Mouse (Mus musculus) G1E (cell line): ENCODE results near the gene Nr5a1. TPM values are rescaled to one million over a fixed set of nuclear protein-coding genes. Genes with fewer than 3 reads are reported as not detected.
A peak's percentile ranks its signal among the peaks of the same experiment; 100 is the strongest.

Source experiments
- ATAC-seq: 2 replicates; pipeline ENCODE4 v1.8.0; 2016; ENCODE audit warnings: mild to moderate bottlenecking; ENCODE audit not compliant: insufficient number of reproducible peaks, poor library complexity, low FRiP score, severe bottlenecking; ENCODE audit errors: extremely low read depth
- DNase-seq: peaks from one replicate; pipeline ENCODE4 v3.0.0; 2012; ENCODE audit warnings: low spot score
- H3K27me3 ChIP-seq: 2 replicates; pipeline ENCODE4 v1.6.1; 2012; ENCODE audit warnings: mild to moderate bottlenecking, low read length, inconsistent platforms; ENCODE audit not compliant: insufficient read depth
- H3K36me3 ChIP-seq: replicated peaks from 2 replicates; pipeline ENCODE3; 2012; ENCODE audit warnings: mild to moderate bottlenecking, inconsistent platforms
- H3K4me1 ChIP-seq: 2 replicates; pipeline ENCODE4 v1.6.1; 2012; ENCODE audit warnings: low read depth, low read length, inconsistent platforms, mixed read lengths; ENCODE audit not compliant: insufficient read depth
- H3K4me3 ChIP-seq: 2 replicates; pipeline ENCODE4 v1.5.1; 2012; ENCODE audit warnings: low read depth, mild to moderate bottlenecking, inconsistent platforms, low read length, moderate library complexity, mixed read lengths
- H3K9me3 ChIP-seq: replicated peaks from 2 replicates; pipeline ENCODE4 v1.6.1; 2012; ENCODE audit warnings: inconsistent platforms
- CTCF ChIP-seq: IDR thresholded peaks from 2 replicates; pipeline ENCODE4 v1.5.1; 2012; ENCODE audit warnings: low read depth, low read length, inconsistent platforms, mixed read lengths
- GATA1 ChIP-seq: IDR thresholded peaks from 2 replicates; pipeline ENCODE4 v1.6.1; 2012; ENCODE audit warnings: borderline replicate concordance, low read length, inconsistent platforms, mixed read lengths
- GATA2 ChIP-seq: IDR thresholded peaks from 2 replicates; pipeline ENCODE4 v1.6.1; 2012; ENCODE audit warnings: low read depth, low read length, inconsistent platforms, borderline replicate concordance
- POLR2AphosphoS5 ChIP-seq: IDR thresholded peaks from 2 replicates; pipeline ENCODE4 v1.6.1; 2012; ENCODE audit warnings: low read depth, low read length, inconsistent platforms; ENCODE audit not compliant: insufficient replicate concordance
- TAL1 ChIP-seq: conservative IDR thresholded peaks from 2 replicates; pipeline ENCODE4 v1.6.1; 2012; ENCODE audit warnings: low read depth, low read length, inconsistent platforms, mixed read lengths
- polyA plus RNA-seq: library from polyadenylated mRNA; stranded (reverse); fragments of >175 nt; gene quantifications from 2 replicates; pipeline ENCODE4 v1.2.3, GENCODE M21; 2012
- total RNA-seq, 2 experiments: library from RNA; stranded (forward) in 1 of 2; stranded (reverse) in 1 of 2; fragments of 200-1000 nt in 1 of 2; fragments of >200 nt in 1 of 2; fragmentation: Nextera tagmentation in 1 of 2; gene quantifications; 2 replicates each; pipeline ENCODE4 v1.2.3; 2014 to 2017

The Nr5a1 gene
- total and polyA plus RNA-seq, 3 experiments = 0.03 to 0.11 TPM; not detected in 1

DNA sequence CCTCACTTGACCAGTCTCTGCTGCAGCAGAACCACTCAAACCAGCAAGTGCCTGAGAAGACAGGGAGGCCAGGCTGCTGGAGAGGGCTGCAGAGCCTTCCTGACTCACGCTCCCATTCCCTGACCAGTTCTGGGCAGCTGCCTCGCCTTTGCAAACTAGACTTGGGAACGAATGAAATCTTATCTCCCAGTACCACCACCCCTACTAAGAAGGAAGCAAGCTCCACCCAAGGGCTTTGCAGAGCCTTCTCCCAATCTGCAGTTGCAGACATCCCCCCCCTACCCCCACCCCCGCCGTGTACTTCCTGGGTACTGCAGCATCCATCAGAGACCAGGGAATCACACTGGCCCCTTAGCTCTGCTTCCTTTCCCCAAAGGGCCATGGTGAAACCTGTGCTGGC, 31.3 kb downstream of the Nr5a1 start:
- Histone ChIP-seq H3K36me3 (no peaks in the 10 kb centered on the region), H3K9me3 (no peaks in the 10 kb centered on the region), H3K27me3 (peaks cover 59% of the 10 kb centered on the region), H3K4me1 (peaks cover 9% of the 10 kb centered on the region), H3K4me3 (no peak overlapping the region)
- no peak for TF ChIP-seq GATA2
- no peak for TF ChIP-seq POLR2AphosphoS5
- TF ChIP-seq CTCF = no peak
- TF ChIP-seq TAL1 = no peak
- TF ChIP-seq GATA1 = no peak
- ATAC-seq (peak; percentile 15; the same call in 1 of the 2 replicates), DNase-seq (no peak)

DNA sequence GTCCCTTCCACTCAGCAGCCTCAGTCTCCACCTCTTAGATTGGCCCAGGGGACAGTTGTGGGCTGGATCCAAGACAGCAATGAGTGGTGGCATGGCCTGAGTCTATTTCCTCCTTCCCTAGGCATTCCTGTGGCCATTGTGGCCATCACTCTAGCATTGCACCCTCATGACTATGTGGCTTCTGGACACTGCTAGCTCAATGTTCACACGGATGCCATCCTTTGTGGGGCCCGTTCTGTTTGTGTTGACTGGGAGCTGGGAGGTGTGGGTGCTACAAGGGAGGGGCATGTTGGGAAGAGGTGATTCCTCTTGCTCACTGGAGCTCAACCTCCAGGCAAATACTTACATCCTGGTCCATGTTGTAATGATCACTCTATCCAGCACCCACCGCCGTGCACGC, 32.1 kb downstream of the Nr5a1 start:
- Histone ChIP-seq H3K4me3 (no peak overlapping the region), H3K27me3 (peaks cover 54% of the 10 kb centered on the region), H3K36me3 (no peaks in the 10 kb centered on the region), H3K9me3 (no peaks in the 10 kb centered on the region), H3K4me1 (peaks cover 9% of the 10 kb centered on the region)
- DNase-seq (no peak), ATAC-seq (no peak)
- TF ChIP-seq CTCF (no peak), GATA1 (no peak), POLR2AphosphoS5 (no peak), GATA2 (no peak), TAL1 (no peak)

DNA sequence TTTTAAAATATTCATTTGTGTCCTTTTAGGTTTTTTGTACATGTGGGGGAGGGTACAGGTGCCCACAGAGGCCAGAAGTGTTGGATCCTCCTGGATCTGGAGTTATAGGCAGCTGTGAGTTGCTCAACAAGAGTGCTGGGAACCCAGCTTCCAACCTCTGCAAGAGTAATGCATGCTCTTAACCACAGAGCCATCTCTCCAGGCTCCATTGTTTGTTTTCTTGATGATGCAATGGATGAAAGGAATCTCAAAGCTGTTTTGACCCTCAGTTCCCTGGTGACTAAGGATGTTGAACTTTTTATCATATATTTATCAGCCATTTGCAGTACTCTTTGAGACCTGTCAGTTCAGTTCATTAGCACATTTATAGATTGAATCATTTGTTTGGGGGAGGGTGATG, 35.4 kb downstream of the Nr5a1 start:
- peaks cover 42% of the 10 kb centered on the region for H3K27me3 ChIP-seq
- DNase-seq (no peak), ATAC-seq (no peak)
- no peak for TF ChIP-seq GATA2
- TF ChIP-seq TAL1 = no peak
- no peak for TF ChIP-seq CTCF
- TF ChIP-seq GATA1 = no peak
- TF ChIP-seq POLR2AphosphoS5 = no peak
- H3K36me3 ChIP-seq = no peaks in the 10 kb centered on the region
- no peaks in the 10 kb centered on the region for H3K9me3 ChIP-seq
- peaks cover 9% of the 10 kb centered on the region for H3K4me1 ChIP-seq
- H3K4me3 ChIP-seq = no peak overlapping the region

DNA sequence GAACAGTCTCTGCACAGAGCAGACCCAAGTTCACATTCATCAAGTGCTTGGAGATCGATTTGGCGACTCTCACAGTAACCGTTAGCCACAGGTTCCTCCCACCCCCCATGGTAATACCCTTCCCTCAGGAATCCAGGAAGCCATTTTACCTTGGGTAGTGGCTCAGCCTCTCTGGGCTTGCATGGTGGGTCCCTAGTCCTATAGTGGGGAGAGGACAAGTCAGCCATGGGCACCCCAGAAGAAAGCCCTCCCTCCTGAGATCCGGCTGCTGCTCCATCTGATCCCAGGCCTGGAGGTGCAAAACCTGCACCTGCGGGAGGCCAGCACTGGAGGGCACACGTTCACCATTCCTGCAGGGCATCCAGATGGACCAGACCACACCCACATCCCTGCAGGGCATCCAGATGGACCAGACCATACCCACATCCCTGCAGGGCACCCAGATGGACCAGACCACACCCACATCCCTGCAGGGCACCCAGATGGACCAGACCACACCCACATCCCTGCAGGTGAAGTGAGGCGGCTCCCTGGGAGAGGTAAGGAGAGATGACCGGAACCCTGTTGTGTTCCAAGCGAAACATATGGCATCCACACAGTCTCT, 38.9 kb downstream of the Nr5a1 start:
- DNase-seq (no peak), ATAC-seq (no peak)
- H3K27me3 ChIP-seq = peaks cover 40% of the 10 kb centered on the region
- TF ChIP-seq GATA1 (no peak), POLR2AphosphoS5 (no peak), GATA2 (no peak), CTCF (no peak), TAL1 (no peak)
- H3K4me3 ChIP-seq = no peak overlapping the region
- no peaks in the 10 kb centered on the region for H3K36me3 ChIP-seq
- H3K9me3 ChIP-seq = no peaks in the 10 kb centered on the region
- H3K4me1 ChIP-seq = no peaks in the 10 kb centered on the region

DNA sequence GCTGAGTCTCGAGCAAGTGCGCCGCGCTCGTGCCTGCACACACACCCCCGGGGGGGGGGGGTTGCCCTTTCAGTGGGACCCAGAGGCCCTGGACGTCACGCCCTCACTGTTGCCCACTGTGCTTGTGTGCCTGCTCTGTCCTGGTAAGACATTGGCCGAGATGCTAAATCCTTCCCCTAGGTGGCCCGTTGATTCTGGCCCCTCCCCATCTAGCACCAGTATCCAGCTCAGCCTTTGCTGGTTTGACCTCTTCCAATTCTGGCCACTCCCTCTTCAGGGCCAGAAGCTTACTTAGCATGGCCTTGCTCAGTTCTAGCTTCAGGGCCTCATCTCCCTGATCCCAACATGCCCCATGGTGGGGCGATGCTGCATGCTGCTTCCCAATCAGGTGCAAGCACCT, 41.8 kb downstream of the Nr5a1 start:
- H3K4me3 ChIP-seq = no peak overlapping the region
- H3K27me3 ChIP-seq = peaks cover 56% of the 10 kb centered on the region
- TF ChIP-seq CTCF (no peak), GATA1 (no peak), POLR2AphosphoS5 (no peak), TAL1 (no peak), GATA2 (no peak)
- no peak for ATAC-seq
- H3K36me3 ChIP-seq = no peaks in the 10 kb centered on the region
- peaks cover 9% of the 10 kb centered on the region for H3K4me1 ChIP-seq
- DNase-seq = no peak
- H3K9me3 ChIP-seq = no peaks in the 10 kb centered on the region

DNA sequence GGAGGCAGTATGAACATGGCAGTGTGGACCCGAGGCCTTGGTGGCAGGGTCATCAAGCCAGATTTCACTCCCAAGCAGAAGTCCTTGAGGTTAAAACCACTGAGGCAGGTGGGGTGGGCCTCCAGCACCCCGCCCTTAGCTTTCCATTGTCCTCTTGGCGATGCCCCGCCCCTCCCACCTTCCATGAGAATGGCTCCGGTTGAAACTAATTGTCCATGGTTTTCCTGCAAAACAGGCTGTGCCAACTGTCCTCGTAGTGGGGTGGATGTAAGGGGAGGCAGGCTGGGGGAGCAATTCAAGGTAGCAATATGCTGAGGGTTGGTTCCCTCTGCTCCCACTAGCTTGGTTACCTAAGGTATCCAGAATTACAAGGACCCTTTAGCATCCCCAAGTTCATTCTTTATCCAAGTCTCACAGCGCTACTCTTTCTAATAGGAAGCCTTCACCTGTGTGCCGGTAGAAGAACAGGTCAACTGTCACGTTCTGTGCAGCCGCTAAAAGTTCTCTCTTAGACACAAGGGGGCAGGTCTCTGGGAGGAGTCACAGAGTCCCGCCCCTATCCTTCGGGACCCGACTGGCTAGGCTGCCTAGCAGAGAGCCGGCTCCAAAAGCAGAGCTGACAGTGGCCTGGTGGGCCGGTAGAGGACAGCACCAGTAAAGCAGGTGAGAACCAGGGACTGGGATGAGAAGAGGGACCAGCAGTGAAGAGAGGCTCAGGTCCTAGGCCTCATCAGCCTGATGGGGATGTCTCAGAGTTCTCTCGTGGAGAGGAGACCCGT, 45.4 kb downstream of the Nr5a1 start:
- H3K27me3 ChIP-seq = peaks cover 60% of the 10 kb centered on the region
- ATAC-seq = peak; percentile 40; the same call in 1 of the 2 replicates

More for the DNA sequence above, 45.4 kb downstream of the Nr5a1 start:
- peak overlapping the region; percentile 18; the same call in 1 of the 2 replicates for H3K4me3 ChIP-seq
- peaks cover 9% of the 10 kb centered on the region for H3K4me1 ChIP-seq
- no peak for TF ChIP-seq TAL1
- no peak for TF ChIP-seq POLR2AphosphoS5
- TF ChIP-seq CTCF = no peak
- TF ChIP-seq GATA1 = no peak
- no peak for TF ChIP-seq GATA2
- H3K36me3 ChIP-seq = no peaks in the 10 kb centered on the region
- peak; percentile 46 for DNase-seq
- no peaks in the 10 kb centered on the region for H3K9me3 ChIP-seq
